Mouse (Mus musculus) heart, postnatal 0 days (tissue): ENCODE measurements around the gene BC035044.
"Not testable (repeated sequence)": the region's sequence is repeated elsewhere in the genome, so short reads cannot be mapped to it uniquely, and the experiment has no call there.

Experiments used
- CTCF ChIP-seq: IDR thresholded peaks from 2 replicates; pipeline ENCODE4 v1.5.1; 2016; ENCODE audit warnings: antibody characterized with exemption, control low read depth, low read depth
- EP300 ChIP-seq: IDR thresholded peaks from 2 replicates; pipeline ENCODE4 v1.6.1; 2016; ENCODE audit warnings: antibody characterized with exemption, low read depth

DNA sequence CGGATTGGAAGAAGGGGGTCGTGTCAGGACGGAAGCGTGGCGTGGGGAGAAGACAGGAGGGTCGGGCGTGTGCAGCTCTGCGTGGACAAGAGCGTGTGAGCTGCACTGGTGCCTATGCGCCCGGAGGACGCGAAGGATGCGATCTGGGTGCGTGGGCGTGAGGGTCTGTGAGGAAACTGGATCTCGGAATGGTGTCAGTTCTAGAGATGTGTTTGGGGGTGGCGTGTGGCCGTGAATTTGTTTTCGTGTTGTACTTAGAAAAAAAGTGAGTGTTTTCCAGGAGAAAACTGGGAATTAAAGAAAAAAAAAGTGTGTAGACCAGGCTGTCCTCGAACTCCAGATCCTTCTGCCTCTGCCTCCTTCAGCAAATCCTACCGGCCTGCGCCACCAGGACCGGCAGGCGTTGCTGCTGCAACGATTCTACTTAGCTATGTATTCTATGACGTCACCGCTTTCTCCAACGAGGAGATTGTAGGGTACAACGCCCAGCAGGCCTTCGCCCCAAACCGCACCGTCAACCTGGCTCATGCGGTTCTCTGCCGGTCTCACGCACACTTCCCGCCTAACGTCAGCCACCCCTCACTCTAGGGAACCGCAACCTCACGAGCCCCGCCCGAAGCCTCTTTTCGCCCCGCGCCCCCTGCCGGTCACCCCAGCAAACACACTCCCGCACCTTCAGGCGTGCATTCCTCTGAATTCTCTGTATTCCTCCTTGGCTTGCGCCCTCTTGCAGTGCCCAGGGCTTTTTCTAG lies 91.6 kb downstream of the BC035044 start:
- peak; percentile 65 for TF ChIP-seq CTCF
- not testable (repeated sequence) for TF ChIP-seq EP300
